Mouse (Mus musculus) heart, embryonic 13.5 days (tissue): ENCODE data around the gene Gabrq. TPM values are rescaled to one million over a fixed set of nuclear protein-coding genes. Genes with fewer than 3 reads are reported as not detected.
A peak's percentile ranks its signal among the peaks of the same experiment; 100 is the strongest.

Experiments used
- ATAC-seq: fragments of 200-750 bp; cut with Nextera tagmentation; 2 replicates; pipeline ENCODE4 v1.8.0; 2017; ENCODE audit warnings: moderate TSS enrichment; ENCODE audit not compliant: insufficient number of reproducible peaks, low FRiP score, low TSS enrichment; ENCODE audit errors: extremely low read depth
- H3K27ac ChIP-seq: fragments of 300-500 bp; sonication (generic); replicated peaks from 2 replicates; pipeline ENCODE4 v1.5.1; 2015; ENCODE audit warnings: moderate library complexity, mild to moderate bottlenecking, inconsistent platforms
- H3K27me3 ChIP-seq: fragments of 300-500 bp; sonication (generic); replicated peaks from 2 replicates; pipeline ENCODE4 v1.6.1; 2015; ENCODE audit warnings: mild to moderate bottlenecking, inconsistent platforms
- H3K36me3 ChIP-seq: fragments of 300-500 bp; sonication (generic); 2 replicates; pipeline ENCODE4 v1.6.1; 2015; ENCODE audit warnings: mild to moderate bottlenecking, inconsistent platforms
- H3K4me1 ChIP-seq: fragments of 300-500 bp; sonication (generic); 2 replicates; pipeline ENCODE4 v1.6.1; 2015; ENCODE audit warnings: inconsistent platforms
- H3K4me2 ChIP-seq: fragments of 300-500 bp; sonication (generic); 2 replicates; pipeline ENCODE4 v1.6.1; 2015; ENCODE audit warnings: inconsistent platforms, mild to moderate bottlenecking, moderate library complexity
- H3K4me3 ChIP-seq: fragments of 300-500 bp; sonication (generic); 2 replicates; pipeline ENCODE4 v1.5.1; 2015; ENCODE audit warnings: moderate library complexity, mild to moderate bottlenecking, inconsistent platforms
- H3K9ac ChIP-seq: fragments of 300-500 bp; sonication (generic); 2 replicates; pipeline ENCODE4 v1.6.1; 2015; ENCODE audit warnings: inconsistent platforms, mild to moderate bottlenecking, moderate library complexity
- H3K9me3 ChIP-seq: fragments of 300-500 bp; sonication (generic); 2 replicates; pipeline ENCODE4 v1.6.1; 2016; ENCODE audit warnings: inconsistent platforms
- WGBS: fragments of 180-500 bp; shearing (Covaris S2); methylation state at CpG from one replicate; pipeline ENCODE4 v1.1.7; 2015; ENCODE audit warnings: mixed read lengths; 5-methylcytosine and 5-hydroxymethylcytosine counted together
- polyA plus RNA-seq: library from polyadenylated mRNA; unstranded; fragments of >200 nt; fragmentation: Nextera tagmentation; extraction: Ambion mirVana; gene quantifications from 2 replicates; pipeline ENCODE4 v1.2.1, GENCODE M21; 2015

Gene Gabrq
- 0.04 and 0.08 TPM in 2 replicates for polyA plus RNA-seq

DNA sequence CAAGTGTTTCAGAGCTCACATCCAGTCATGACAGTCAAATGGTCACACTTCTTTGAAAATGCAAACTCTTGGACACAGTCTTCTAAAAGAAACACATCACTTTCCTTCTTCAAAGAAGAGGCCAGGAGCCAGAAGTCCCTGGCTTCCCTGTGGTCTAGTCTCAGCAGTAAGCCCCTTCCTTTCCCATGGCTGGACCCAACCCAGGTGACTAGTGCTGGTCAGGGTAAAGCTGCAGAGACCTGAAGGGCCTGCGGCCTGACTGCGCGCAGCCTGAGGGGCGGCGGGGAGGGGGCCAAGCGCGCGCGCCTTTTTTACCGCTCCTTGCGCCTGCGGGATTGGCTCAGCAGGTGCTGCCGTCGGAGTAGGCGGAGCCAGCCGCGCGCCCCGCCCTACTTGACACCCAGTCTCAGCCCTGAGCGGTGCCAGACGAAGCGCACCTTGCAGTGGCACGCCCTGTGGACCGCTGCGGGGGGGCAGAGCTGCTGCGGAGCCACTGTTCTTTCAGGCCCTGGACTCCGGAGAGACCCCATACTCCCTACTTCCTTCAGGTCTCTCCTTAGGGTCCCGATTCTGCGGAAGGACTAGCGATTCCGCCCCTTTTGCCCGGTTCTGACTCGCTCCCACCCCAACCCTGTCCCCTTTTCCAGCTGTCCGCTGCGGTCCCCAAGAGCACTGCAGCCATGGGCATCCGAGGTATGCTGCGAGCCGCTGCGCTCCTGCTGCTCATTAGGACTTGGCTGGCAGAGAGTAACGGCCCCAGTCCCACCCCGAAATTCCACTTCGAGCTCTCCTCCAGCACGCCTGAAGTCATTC is at the start of gene Gabrq:
TSS of gene Gabrq (plus strand) at position 403 of the 813 bp plus-strand sequence.
- Histone ChIP-seq H3K27me3 (peaks cover 50% of the 10 kb centered on the region), H3K4me3 (peak within 1 kb of the TSS; percentile 44), H3K27ac (no peak within 1 kb of the TSS), H3K4me2 (peak within 1 kb of the TSS; percentile 70), H3K9ac (no peak within 1 kb of the TSS), H3K36me3 (no peaks in the 10 kb centered on the region), H3K9me3 (no peaks in the 10 kb centered on the region), H3K4me1 (no peaks in the 10 kb centered on the region)
- no peak for ATAC-seq
- WGBS = 21% methylated on average over 42 of the region's 43 CpGs

DNA sequence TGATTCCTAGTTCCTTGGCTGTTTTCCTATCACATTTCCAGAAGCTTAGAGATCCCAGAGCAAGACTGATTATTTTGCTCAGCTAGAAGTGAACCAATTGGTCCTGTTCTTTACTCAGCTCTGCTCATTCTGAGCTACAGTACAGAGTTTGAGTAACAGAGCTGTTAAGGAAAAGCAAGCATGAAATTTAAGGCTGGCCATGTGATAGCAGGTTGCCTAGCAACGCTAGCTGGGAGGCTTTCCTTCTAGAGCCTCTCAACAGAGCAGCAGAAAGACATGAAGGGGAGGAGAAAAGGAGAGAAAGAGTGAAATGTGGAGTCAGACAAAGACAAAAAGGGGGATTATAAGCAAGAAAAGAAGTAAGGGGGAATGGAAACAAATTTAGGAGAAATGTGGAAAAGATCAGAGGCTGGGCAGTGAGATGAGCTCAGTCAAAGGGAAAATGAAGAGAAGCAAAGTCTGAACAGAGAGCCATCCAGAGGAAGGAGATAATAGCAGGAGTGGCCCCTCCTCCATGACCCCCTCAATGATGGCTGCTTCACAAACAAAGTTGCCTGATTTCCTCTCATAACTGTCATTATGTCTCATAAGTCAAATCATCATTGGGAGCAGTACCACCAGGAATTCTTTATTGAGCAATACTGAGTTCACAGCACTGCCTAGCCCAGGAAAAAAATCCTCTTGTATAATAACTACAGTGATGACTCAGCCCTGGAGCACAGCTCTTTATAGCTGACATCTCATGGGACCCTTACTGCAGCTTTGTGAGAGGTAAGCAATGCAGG is 36.0 kb upstream of the Gabrq start:
- Histone ChIP-seq H3K9me3 (no peaks in the 10 kb centered on the region), H3K27me3 (peaks cover 4% of the 10 kb centered on the region; the same call in 1 of the 2 replicates), H3K27ac (no peak overlapping the region), H3K36me3 (no peaks in the 10 kb centered on the region), H3K4me1 (no peaks in the 10 kb centered on the region), H3K4me3 (no peak overlapping the region), H3K9ac (no peak overlapping the region), H3K4me2 (no peak overlapping the region)
- WGBS = 35% methylated on average over 1 of the region's 1 CpGs
- no peak for ATAC-seq

DNA sequence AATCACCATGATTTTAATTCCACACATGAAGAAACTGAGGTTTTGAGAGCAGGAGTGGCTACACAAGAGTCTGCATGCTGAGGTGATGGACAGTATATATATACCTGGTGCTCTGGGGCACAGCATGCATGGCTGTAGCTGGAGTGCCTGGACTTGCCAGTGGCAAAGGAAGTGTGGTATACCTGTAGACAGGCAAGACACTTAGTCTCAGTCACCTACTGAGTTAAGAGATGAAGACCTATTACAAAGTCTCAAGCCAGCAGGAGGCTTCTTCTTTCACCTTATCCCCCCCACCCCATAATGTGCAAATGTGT is 35.5 kb upstream of the Gabrq start:
- no peak overlapping the region for H3K4me2 ChIP-seq
- no peak overlapping the region for H3K9ac ChIP-seq
- H3K36me3 ChIP-seq = no peaks in the 10 kb centered on the region
- H3K4me1 ChIP-seq = no peaks in the 10 kb centered on the region
- peaks cover 4% of the 10 kb centered on the region; the same call in 1 of the 2 replicates for H3K27me3 ChIP-seq
- ATAC-seq = no peak
- no peaks in the 10 kb centered on the region for H3K9me3 ChIP-seq
- H3K27ac ChIP-seq = no peak overlapping the region
- no peak overlapping the region for H3K4me3 ChIP-seq

DNA sequence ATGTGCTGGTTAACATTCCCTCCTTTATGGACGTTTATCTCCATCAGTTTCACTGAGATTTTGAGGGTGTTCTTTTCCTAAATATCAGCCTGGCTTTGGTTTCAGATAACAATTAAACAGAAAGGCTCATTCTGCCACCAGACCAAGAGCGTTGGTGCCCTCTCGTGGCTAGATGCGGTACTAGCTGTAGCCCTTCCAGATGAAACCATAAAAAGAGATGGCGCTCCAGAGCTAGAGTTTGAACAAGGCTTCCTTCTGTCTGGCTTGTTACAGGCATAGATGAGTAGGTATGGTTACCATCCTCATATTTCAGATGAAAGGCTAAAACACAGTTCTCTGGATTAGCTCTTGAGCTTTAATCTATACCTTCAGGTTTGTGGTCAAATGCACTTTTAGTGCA is 5.4 kb upstream of the Gabrq start:
- Histone ChIP-seq H3K4me3 (no peak overlapping the region), H3K9me3 (no peaks in the 10 kb centered on the region), H3K4me1 (no peaks in the 10 kb centered on the region), H3K27ac (no peak overlapping the region), H3K36me3 (no peaks in the 10 kb centered on the region), H3K27me3 (peaks cover 25% of the 10 kb centered on the region), H3K9ac (no peak overlapping the region), H3K4me2 (no peak overlapping the region)
- 4% methylated on average over 5 of the region's 5 CpGs for WGBS
- no peak for ATAC-seq

DNA sequence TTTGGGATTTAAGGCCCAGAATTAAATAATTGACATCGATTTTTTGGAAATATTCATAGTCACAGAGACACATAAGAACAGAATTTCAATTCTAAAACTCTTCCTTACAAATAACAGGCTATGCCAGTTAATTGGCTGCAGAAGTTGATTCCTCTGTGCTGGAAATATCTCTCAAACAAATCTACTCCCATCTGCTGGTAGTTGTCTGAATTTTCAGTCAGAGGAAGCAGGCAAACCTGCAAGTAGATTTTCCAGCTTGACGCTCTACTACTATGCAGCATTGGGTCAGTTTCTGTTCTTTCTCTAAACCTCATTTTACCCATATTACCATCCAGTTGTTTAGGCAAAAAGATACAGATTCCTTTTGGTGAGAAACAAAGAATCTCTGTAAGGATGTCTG is 1.7 kb upstream of the Gabrq start:
- no peaks in the 10 kb centered on the region for H3K9me3 ChIP-seq
- no peak overlapping the region for H3K27ac ChIP-seq
- H3K4me3 ChIP-seq = no peak overlapping the region
- H3K36me3 ChIP-seq = no peaks in the 10 kb centered on the region
- H3K27me3 ChIP-seq = peaks cover 50% of the 10 kb centered on the region
- H3K4me1 ChIP-seq = no peaks in the 10 kb centered on the region
- H3K9ac ChIP-seq = no peak overlapping the region
- WGBS = 52% methylated on average over 2 of the region's 2 CpGs
- ATAC-seq = no peak
- H3K4me2 ChIP-seq = no peak overlapping the region

DNA sequence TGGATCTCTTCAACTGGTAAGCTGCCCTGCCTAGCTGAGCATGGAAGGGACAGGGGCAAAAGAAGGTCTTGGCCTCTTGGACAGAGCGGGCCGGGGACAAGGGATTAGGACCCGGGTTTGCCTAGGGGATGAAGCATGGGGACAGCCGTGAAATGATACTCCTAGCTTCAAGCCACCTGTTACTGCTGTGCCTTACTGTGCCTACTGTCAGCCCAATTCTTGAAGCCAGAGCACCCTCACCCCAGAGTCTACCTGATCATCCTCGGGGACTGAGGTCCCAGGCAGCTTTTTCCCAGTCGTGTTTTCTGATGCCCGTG is 569 bp downstream of the Gabrq start:
- H3K4me1 ChIP-seq = no peaks in the 10 kb centered on the region
- peak overlapping the region; percentile 70 for H3K4me2 ChIP-seq
- H3K9ac ChIP-seq = no peak overlapping the region
- H3K27ac ChIP-seq = no peak overlapping the region
- no peaks in the 10 kb centered on the region for H3K36me3 ChIP-seq
- ATAC-seq = no peak
- 47% methylated on average over 7 of the region's 7 CpGs for WGBS
- H3K4me3 ChIP-seq = peak overlapping the region; percentile 44
- H3K9me3 ChIP-seq = no peaks in the 10 kb centered on the region
- peaks cover 50% of the 10 kb centered on the region for H3K27me3 ChIP-seq

Other genes starting within 250 kb of the Gabrq start
- gene Gabra3, start 168.3 kb upstream of the Gabrq start, polyA plus RNA-seq = 0.62 and 1.1 TPM in 2 replicates
- 48.3 and 52.2 TPM in 2 replicates for gene Cetn2, start 93.2 kb downstream of the Gabrq start, polyA plus RNA-seq
- 16.2 and 16.6 TPM in 2 replicates for gene Nsdhl, start 93.4 kb downstream of the Gabrq start, polyA plus RNA-seq
- gene Zfp185, start 162.2 kb downstream of the Gabrq start, polyA plus RNA-seq = 3.8 and 4.3 TPM in 2 replicates
- 0.16 TPM in 1 of 2 replicates, not detected in the other for gene Pnma5, start 211.9 kb downstream of the Gabrq start, polyA plus RNA-seq
- not detected in 2 replicates for gene Pnma3, start 239.6 kb downstream of the Gabrq start, polyA plus RNA-seq